Comparison of ENCODE assay signal across 8 mouse cellular contexts in genomic region chr9:13296274-13297121, GRCm38 (mm10). TPM values are rescaled to one million over a fixed set of nuclear protein-coding genes. Genes with fewer than 3 reads are reported as not detected.
DNase-seq lines count a peak whose midpoint lies in the region; ATAC-seq lines count a peak whose summit lies in the region.

No protein-coding gene starts in this region.

- no peaks in the 10 kb centered on the region for H3K36me3 ChIP-seq in hindbrain, embryonic 15.5 days

- peak overlapping the region; percentile 99 for H3K4me2 ChIP-seq in hindbrain, embryonic 15.5 days

- DNase-seq in WW6 (ENCODE audit: low read depth, low spot score), result peak; percentile 22
- peak; percentile 78 to 85 for DNase-seq in cerebellum, postnatal 36 days
- peak; percentile 85 to 88 for DNase-seq in frontal cortex, postnatal 36 days (ENCODE audit: low spot score in 2 of 2)
- peak; percentile 84 to 91 for DNase-seq in left cerebral cortex, adult 18-20 months (ENCODE audit: low spot score in 2 of 2)
- peak; percentile 92 to 95 for DNase-seq in lung, postnatal 4 days
- peak; percentile 95 for DNase-seq in retina, postnatal 1 day
- peak; percentile 91 for DNase-seq in thymus, postnatal 4 days

- no peaks in the 10 kb centered on the region for H3K27me3 ChIP-seq in hindbrain, embryonic 15.5 days

- H3K9ac ChIP-seq in hindbrain, embryonic 15.5 days, result peak overlapping the region; percentile 75

- H3K9me3 ChIP-seq in hindbrain, embryonic 15.5 days, result no peaks in the 10 kb centered on the region

- WGBS in hindbrain, embryonic 15.5 days, result under 1% methylated on average over 27 of the region's 28 CpGs

- H3K27ac ChIP-seq in hindbrain, embryonic 15.5 days (replicated peaks), result peak overlapping the region; percentile 81

- peak; percentile 91 for ATAC-seq in hindbrain, embryonic 15.5 days (ENCODE audit: low FRiP score, low read depth)

- peaks cover 48% of the 10 kb centered on the region for H3K4me1 ChIP-seq in hindbrain, embryonic 15.5 days (replicated peaks)

- peak overlapping the region; percentile 62 for H3K4me3 ChIP-seq in hindbrain, embryonic 15.5 days

RNA-seq across cellular contexts. Expression of gene Maml2, which starts 1.3 kb away (rescaled TPM):
- polyA plus RNA-seq in hindbrain, embryonic 15.5 days (2015; fragmentation: Nextera tagmentation; extraction: Ambion mirVana), result 11.2 and 12.3 TPM in 2 replicates
- total RNA-seq in left cerebral cortex, adult 18-20 months (2021), result 1 to 10 TPM; 6.1 to 6.6 TPM

RNA-seq across cellular contexts. Expression of gene Ccdc82, which starts 49.7 kb away (rescaled TPM):
- 13.1 and 13.6 TPM in 2 replicates for polyA plus RNA-seq in hindbrain, embryonic 15.5 days (2015; fragmentation: Nextera tagmentation; extraction: Ambion mirVana)
- 10 to 100 TPM; 18.7 to 20.2 TPM for total RNA-seq in left cerebral cortex, adult 18-20 months (2021)

RNA-seq across cellular contexts. Expression of gene Jrkl, which starts 50.9 kb away (rescaled TPM):
- 10.4 TPM in 2 replicates for polyA plus RNA-seq in hindbrain, embryonic 15.5 days (2015; fragmentation: Nextera tagmentation; extraction: Ambion mirVana)
- total RNA-seq in left cerebral cortex, adult 18-20 months (2021), result 1 to 10 TPM; 8.6 to 9.9 TPM

Comparison
In these comparisons a context has a peak if more than half of its experiments do, and no peak if none do; other contexts are left out.
1. Peak in every context shown above with its lines: DNase-seq, ATAC-seq, H3K4me3 ChIP-seq and H3K27ac ChIP-seq.
2. DNase-seq: peak in every context shown above with its lines; median percentile 95 in retina, postnatal 1 day; 94 in lung, postnatal 4 days; 91 in thymus, postnatal 4 days; 88 in left cerebral cortex, adult 18-20 months; 86 in frontal cortex, postnatal 36 days; 82 in cerebellum, postnatal 36 days; 22 in WW6.